Mouse (Mus musculus) C2C12 (cell line): ENCODE results near the gene Ctsw. TPM values are rescaled to one million over a fixed set of nuclear protein-coding genes. Genes with fewer than 3 reads are reported as not detected.
"Not testable (repeated sequence)": the region's sequence is repeated elsewhere in the genome, so short reads cannot be mapped to it uniquely, and the experiment has no call there.

Experiments
- H3K27me3 ChIP-seq: one replicate; pipeline ENCODE4 v1.6.1; 2011; ENCODE audit not compliant: control insufficient read depth, insufficient read depth, insufficient read length
- H3K36me3 ChIP-seq: one replicate; pipeline ENCODE4 v1.6.1; 2011; ENCODE audit not compliant: control insufficient read depth, insufficient read depth
- H3K4me3 ChIP-seq: one replicate; pipeline ENCODE4 v1.5.1; 2011; ENCODE audit warnings: mild to moderate bottlenecking, control low read depth; ENCODE audit not compliant: poor library complexity, insufficient read depth, severe bottlenecking
- H3K79me2 ChIP-seq: one replicate; pipeline ENCODE4 v1.6.1; 2011; ENCODE audit not compliant: control insufficient read depth, insufficient read depth
- H3K79me3 ChIP-seq: one replicate; pipeline ENCODE4 v1.6.1; 2011; ENCODE audit warnings: low read depth, control low read depth
- H3ac ChIP-seq: one replicate; pipeline ENCODE3; 2011; ENCODE audit warnings: low read depth; ENCODE audit not compliant: control insufficient read depth, insufficient read length
- CEBPB ChIP-seq: IDR thresholded peaks from one replicate; pipeline ENCODE4 v1.6.1; 2011; ENCODE audit warnings: low read depth, mild to moderate bottlenecking, control low read depth, moderate library complexity
- CTCF ChIP-seq: IDR thresholded peaks from one replicate; pipeline ENCODE4 v1.5.1; 2011; ENCODE audit not compliant: control insufficient read depth, insufficient read depth, insufficient read length
- FOSL1 ChIP-seq: IDR thresholded peaks from one replicate; pipeline ENCODE4 v1.8.0; 2011; ENCODE audit warnings: mild to moderate bottlenecking, low read length; ENCODE audit not compliant: poor library complexity, insufficient read depth, severe bottlenecking
- MAX ChIP-seq: IDR thresholded peaks from one replicate; pipeline ENCODE4 v1.6.1; 2011; ENCODE audit warnings: mild to moderate bottlenecking, control low read depth
- MYOD1 ChIP-seq: IDR thresholded peaks from one replicate; pipeline ENCODE4 v1.6.1; 2011; ENCODE audit warnings: low read depth; ENCODE audit not compliant: control insufficient read depth, insufficient read length
- MYOG ChIP-seq: IDR thresholded peaks from one replicate; pipeline ENCODE4 v1.6.1; 2011; ENCODE audit not compliant: control insufficient read depth, insufficient read length; ENCODE audit errors: extremely low read depth
- USF1 ChIP-seq: IDR thresholded peaks from one replicate; pipeline ENCODE4 v1.6.1; 2011; ENCODE audit warnings: low read depth, mild to moderate bottlenecking, control low read depth, moderate library complexity
- polyA plus RNA-seq: library from polyadenylated mRNA; unstranded; fragments of >200 nt; fragmentation: generic; extraction: Trizol; gene quantifications from one replicate; pipeline ENCODE4 v1.2.1, GENCODE M21; 2012; ENCODE audit warnings: missing spikeins

Ctsw gene
- polyA plus RNA-seq, 1 experiment: 4.8 TPM

- peaks cover 39% of the 10 kb centered on the region for H3K79me3 ChIP-seq
- no peaks in the 10 kb centered on the region for H3K27me3 ChIP-seq
- peaks cover 45% of the 10 kb centered on the region for H3K79me2 ChIP-seq
- no peak overlapping the region for H3ac ChIP-seq
- no peak overlapping the region for H3K4me3 ChIP-seq
- no peak for TF ChIP-seq MYOD1
- no peak for TF ChIP-seq CEBPB
- no peak for TF ChIP-seq MYOG
- no peak for TF ChIP-seq MAX
- no peak for TF ChIP-seq FOSL1
- TF ChIP-seq CTCF: no peak
- no peak for TF ChIP-seq USF1
- peaks cover 49% of the 10 kb centered on the region for H3K36me3 ChIP-seq
Measured at GRCm38 (mm10) chr19:5494314-5494713, 26.0 kb upstream of the Ctsw start.

- not testable (repeated sequence) for H3K27me3 ChIP-seq, H3K4me3 ChIP-seq
Measured at GRCm38 (mm10) chr19:5493301-5493721, 25.0 kb upstream of the Ctsw start.

GRCm38 (mm10) chr19:5492641-5493040, 24.3 kb upstream of the Ctsw start:
- peaks cover 49% of the 10 kb centered on the region for H3K36me3 ChIP-seq
- TF ChIP-seq CEBPB (no peak), MYOD1 (no peak), USF1 (no peak), MYOG (no peak), MAX (no peak), FOSL1 (no peak), CTCF (no peak)
- H3K27me3 ChIP-seq: no peaks in the 10 kb centered on the region
- no peak overlapping the region for H3ac ChIP-seq
- H3K79me3 ChIP-seq: peaks cover 39% of the 10 kb centered on the region
- peak overlapping the region; percentile 98 for H3K4me3 ChIP-seq
- H3K79me2 ChIP-seq: peaks cover 48% of the 10 kb centered on the region

More at GRCm38 (mm10) chr19:5493301-5493721, 25.0 kb upstream of the Ctsw start:
- Histone ChIP-seq H3K36me3 (peaks cover 49% of the 10 kb centered on the region), H3K79me2 (peaks cover 45% of the 10 kb centered on the region), H3K79me3 (peaks cover 39% of the 10 kb centered on the region)
- not testable (repeated sequence) for H3ac ChIP-seq

- Histone ChIP-seq H3K79me2 (peaks cover 63% of the 10 kb centered on the region), H3K27me3 (no peaks in the 10 kb centered on the region), H3K4me3 (peak overlapping the region; percentile 98), H3K36me3 (peaks cover 47% of the 10 kb centered on the region), H3ac (peak overlapping the region; percentile 80), H3K79me3 (peaks cover 39% of the 10 kb centered on the region)
- TF ChIP-seq MAX (peak; percentile 29), MYOD1 (no peak), FOSL1 (no peak), USF1 (peak; percentile 96)
Measured at GRCm38 (mm10) chr19:5490898-5491708, 22.8 kb upstream of the Ctsw start.

- H3K4me3 ChIP-seq: peak within 1 kb of the TSS; percentile 98
- TF ChIP-seq CEBPB (no peak), MAX (peak; percentile 47)
- H3ac ChIP-seq: peak within 1 kb of the TSS; percentile 80
- H3K27me3 ChIP-seq: no peaks in the 10 kb centered on the region
- peaks cover 65% of the 10 kb centered on the region for H3K79me2 ChIP-seq
- peaks cover 39% of the 10 kb centered on the region for H3K79me3 ChIP-seq
- H3K36me3 ChIP-seq: peaks cover 44% of the 10 kb centered on the region
Measured at GRCm38 (mm10) chr19:5490313-5490897, 22.1 kb upstream of the Ctsw start, which contains the start of gene Cfl1. TSS of gene Cfl1 (plus strand) at chr19:5490455.

GRCm38 (mm10) chr19:5489721-5490120, 21.4 kb upstream of the Ctsw start:
- H3ac ChIP-seq, H3K4me3 ChIP-seq, H3K27me3 ChIP-seq: not testable (repeated sequence)
- Histone ChIP-seq H3K79me3 (peaks cover 39% of the 10 kb centered on the region), H3K36me3 (peaks cover 43% of the 10 kb centered on the region), H3K79me2 (peaks cover 64% of the 10 kb centered on the region)
